Mouse (Mus musculus): ENCODE data around the gene Magt1. TPM values are rescaled to one million over a fixed set of nuclear protein-coding genes. Genes with fewer than 3 reads are reported as not detected.
"Not testable (repeated sequence)": the region's sequence is repeated elsewhere in the genome, so short reads cannot be mapped to it uniquely, and the experiment has no call there.

Gene Magt1
- polyA plus RNA-seq, 1 experiment from 2014 or later: 27.8 TPM

GRCm38 (mm10) chrX:105923896-105924295 lies 87.8 kb downstream of the Magt1 start:
- no peak for TF ChIP-seq EP300 (IDR thresholded peaks at IDR 0.05)
- no peak for TF ChIP-seq CTCF (IDR thresholded peaks at IDR 0.05)
- DNase-seq (ENCODE audit: low spot score): no peak
- no peaks in the 10 kb centered on the region for H3K27me3 ChIP-seq (replicated peaks; ENCODE audit: insufficient read depth, low read length)
- no peaks in the 10 kb centered on the region; the same call in 1 of the 2 replicates for H3K4me1 ChIP-seq (ENCODE audit: insufficient read depth, low read depth, low read length)
- no peaks in the 10 kb centered on the region for H3K9me3 ChIP-seq (ENCODE audit: low read length)
- H3K4me2 ChIP-seq (replicated peaks; ENCODE audit: low read depth, low read length): no peak overlapping the region
- no peak overlapping the region for H3K9ac ChIP-seq (replicated peaks; ENCODE audit: low read depth)
- ATAC-seq: no peak
- H3K27ac ChIP-seq (ENCODE audit: low read length): no peak overlapping the region
- H3K4me3 ChIP-seq (ENCODE audit: low read depth, low read length): no peak overlapping the region
- WGBS: 0% methylated on average over 1 of the region's 1 CpGs
- no peaks in the 10 kb centered on the region for H3K36me3 ChIP-seq (ENCODE audit: insufficient read depth, low read length)

- not testable (repeated sequence) for H3K9ac ChIP-seq (replicated peaks; ENCODE audit: low read depth); H3K27ac ChIP-seq (ENCODE audit: low read length); H3K4me2 ChIP-seq (replicated peaks; ENCODE audit: low read depth, low read length); H3K9me3 ChIP-seq (ENCODE audit: low read length); DNase-seq (ENCODE audit: low spot score); H3K36me3 ChIP-seq (ENCODE audit: insufficient read depth, low read length); H3K4me3 ChIP-seq (ENCODE audit: low read depth, low read length); ATAC-seq; H3K4me1 ChIP-seq (ENCODE audit: insufficient read depth, low read depth, low read length); H3K27me3 ChIP-seq (replicated peaks; ENCODE audit: insufficient read depth, low read length)
- peak; percentile 49 for TF ChIP-seq EP300 (IDR thresholded peaks at IDR 0.05)
- WGBS: 67% methylated on average over 7 of the region's 7 CpGs
These were observed 88.7 kb downstream of the Magt1 start for GRCm38 (mm10) chrX:105922986-105923385.

GRCm38 (mm10) chrX:105921421-105921820 lies 90.3 kb downstream of the Magt1 start:
- ATAC-seq (no peak), DNase-seq (ENCODE audit: low spot score) (no peak)
- Histone ChIP-seq H3K4me2 (replicated peaks; ENCODE audit: low read depth, low read length) (no peak overlapping the region), H3K4me3 (ENCODE audit: low read depth, low read length) (no peak overlapping the region), H3K9ac (replicated peaks; ENCODE audit: low read depth) (no peak overlapping the region), H3K4me1 (ENCODE audit: insufficient read depth, low read depth, low read length) (no peaks in the 10 kb centered on the region), H3K27ac (ENCODE audit: low read length) (no peak overlapping the region), H3K9me3 (ENCODE audit: low read length) (no peaks in the 10 kb centered on the region), H3K27me3 (replicated peaks; ENCODE audit: insufficient read depth, low read length) (no peaks in the 10 kb centered on the region), H3K36me3 (ENCODE audit: insufficient read depth, low read length) (no peaks in the 10 kb centered on the region)
- TF ChIP-seq EP300 (IDR thresholded peaks at IDR 0.05) (no peak), CTCF (IDR thresholded peaks at IDR 0.05) (peak; percentile 61)
- 85% methylated on average over 2 of the region's 2 CpGs for WGBS

Other genes starting within 250 kb of the Magt1 start
- gene Fgf16, start 247.6 kb downstream of the Magt1 start, polyA plus RNA-seq (2015; fragmentation: Nextera tagmentation; extraction: Ambion mirVana): 0.11 and 0.13 TPM in 2 replicates
- 123 and 147 TPM in 2 replicates for gene Atrx, start 82.5 kb downstream of the Magt1 start, polyA plus RNA-seq (2015; fragmentation: Nextera tagmentation; extraction: Ambion mirVana)
- 260 and 297 TPM in 2 replicates for gene Cox7b, start 3.8 kb upstream of the Magt1 start, polyA plus RNA-seq (2015; fragmentation: Nextera tagmentation; extraction: Ambion mirVana)
- gene Atp7a, start 15.4 kb upstream of the Magt1 start, polyA plus RNA-seq (2015; fragmentation: Nextera tagmentation; extraction: Ambion mirVana): 20.5 and 23.7 TPM in 2 replicates
- 1.7 and 2.0 TPM in 2 replicates for gene Tlr13, start 131.3 kb upstream of the Magt1 start, polyA plus RNA-seq (2015; fragmentation: Nextera tagmentation; extraction: Ambion mirVana)
- 79.2 and 84.6 TPM in 2 replicates for gene Pgk1, start 175.2 kb upstream of the Magt1 start, polyA plus RNA-seq (2015; fragmentation: Nextera tagmentation; extraction: Ambion mirVana)
- gene Taf9b, start 209.3 kb upstream of the Magt1 start, polyA plus RNA-seq (2015; fragmentation: Nextera tagmentation; extraction: Ambion mirVana): 14.1 and 16.0 TPM in 2 replicates
- not detected in 2 replicates for gene Fnd3c2, start 243.5 kb upstream of the Magt1 start, polyA plus RNA-seq (2015; fragmentation: Nextera tagmentation; extraction: Ambion mirVana)